Comparison of ENCODE assay signal across 9 mouse cellular contexts in the genomic region with DNA sequence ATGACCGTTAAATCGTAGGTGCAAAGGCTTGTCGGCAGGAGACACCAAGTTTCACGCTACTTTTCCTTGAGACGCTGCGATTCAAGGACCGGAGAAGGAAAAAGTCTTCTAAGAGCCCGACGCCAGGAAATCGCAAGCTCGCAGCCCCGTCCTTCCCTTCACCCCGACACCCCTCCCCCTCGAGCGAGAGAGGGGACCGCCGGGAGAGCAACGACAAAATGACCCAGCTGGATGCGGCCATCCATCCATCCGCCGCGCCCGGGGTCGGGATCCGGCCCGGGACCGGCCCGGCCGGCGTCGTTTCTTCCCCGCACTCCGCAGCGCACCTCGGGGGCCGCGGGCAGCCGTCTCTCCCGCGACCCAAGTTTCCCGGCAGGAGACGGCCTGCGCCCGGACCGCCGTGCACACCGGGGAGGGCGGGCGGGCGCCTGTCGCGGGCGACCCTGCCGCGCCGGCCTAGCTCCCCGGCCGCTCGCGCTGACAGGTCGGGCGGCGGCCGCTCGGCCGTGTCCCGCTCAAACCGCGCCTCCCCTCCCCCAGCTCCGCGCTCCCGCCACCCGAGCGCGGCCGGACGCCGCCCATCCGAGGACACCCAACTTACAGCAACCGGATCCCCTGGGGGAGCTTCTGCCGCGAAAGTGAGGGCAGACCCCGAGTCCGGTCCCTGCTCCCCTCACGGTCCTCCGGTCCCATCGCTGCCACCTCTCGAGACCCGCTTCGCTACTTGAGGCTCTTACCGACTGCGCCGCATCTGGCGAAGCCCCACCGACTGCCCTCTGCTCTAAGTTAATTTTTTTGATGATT. TPM values are rescaled to one million over a fixed set of nuclear protein-coding genes. Genes with fewer than 3 reads are reported as not detected.
DNase-seq lines count a peak whose midpoint lies in the region; ATAC-seq lines count a peak whose summit lies in the region.
"Had no signal": no experiment of that assay in that cellular context is flagged by ENCODE, and none has a peak within 500 bp of the region (broad histone marks: within the 10 kb centered on the region; RNA-seq: fewer than 3 reads in every experiment).

No protein-coding gene starts in this region.

- H3K27ac ChIP-seq in forebrain, embryonic 14.5 days (ENCODE audit: low read depth, low read length) = peak overlapping the region; percentile 92
- H3K27ac ChIP-seq in hindbrain, embryonic 11.5 days (ENCODE audit: low read depth, low read length) = peak overlapping the region; percentile 95

- H3K4me1 ChIP-seq in forebrain, embryonic 14.5 days (ENCODE audit: control insufficient read depth, insufficient read depth, low read length) = no peaks in the 10 kb centered on the region; the same call in 1 of the 2 replicates
- H3K4me1 ChIP-seq in hindbrain, embryonic 11.5 days (replicated peaks; ENCODE audit: control insufficient read depth, insufficient read depth, low read length) = no peaks in the 10 kb centered on the region

- peak; percentile 64 for DNase-seq in Muller cell, postnatal 12 days (ENCODE audit: inconsistent ontology term)
- peak; percentile 31 for DNase-seq in c-Kit-positive CD71-positive TER-119-positive erythroid progenitor cells, embryonic 14.5 days (ENCODE audit: low spot score)
- peak; percentile 64 for DNase-seq in forebrain, embryonic 14.5 days (ENCODE audit: low spot score)
- peak; percentile 77 for DNase-seq in hindbrain, embryonic 11.5 days (ENCODE audit: low spot score)
- peak; percentile 53 for DNase-seq in left cerebral cortex, postnatal 4 days
- DNase-seq in right cerebral cortex, postnatal 4 days = peak; percentile 49
- DNase-seq in adipocyte (ENCODE audit: low spot score) = no peak

- H3K4me3 ChIP-seq in forebrain, embryonic 14.5 days (ENCODE audit: low read depth, low read length) = peak overlapping the region; percentile 90
- H3K4me3 ChIP-seq in hindbrain, embryonic 11.5 days (ENCODE audit: low read depth, low read length) = peak overlapping the region; percentile 82

- intact Hi-C loops in left cerebral cortex, postnatal 4 days (cut with DNase I) = loop anchor here (5.0 kb wide), 2 partner anchors 34 to 809 kb away; partner anchors contain the start of gene Gucy1b2

- H3K27me3 ChIP-seq in forebrain, embryonic 14.5 days (replicated peaks; ENCODE audit: control insufficient read depth, insufficient read depth, low read length) = no peaks in the 10 kb centered on the region
- no peaks in the 10 kb centered on the region for H3K27me3 ChIP-seq in hindbrain, embryonic 11.5 days (ENCODE audit: control insufficient read depth, insufficient read depth, low read length)

- peak; percentile 60 for ATAC-seq in forebrain, embryonic 14.5 days
- ATAC-seq in hindbrain, embryonic 11.5 days (ENCODE audit: low FRiP score) = peak; percentile 78
- peak; percentile 24 for ATAC-seq in megakaryocyte-erythroid progenitor cell, adult 5-6 weeks (replicated peaks; ENCODE audit: low FRiP score, low TSS enrichment, poor library complexity, severe bottlenecking)

- H3K9me3 ChIP-seq in forebrain, embryonic 14.5 days (replicated peaks; ENCODE audit: control insufficient read depth, low read length) = no peaks in the 10 kb centered on the region
- no peaks in the 10 kb centered on the region for H3K9me3 ChIP-seq in hindbrain, embryonic 11.5 days (ENCODE audit: control insufficient read depth, low read length)

- under 1% methylated on average over 86 of the region's 95 CpGs for WGBS in forebrain, embryonic 14.5 days
- WGBS in hindbrain, embryonic 11.5 days = under 1% methylated on average over 76 of the region's 95 CpGs

- H3K36me3 ChIP-seq in forebrain, embryonic 14.5 days (ENCODE audit: control insufficient read depth, insufficient read depth, low read length) = no peaks in the 10 kb centered on the region
- H3K36me3 ChIP-seq in hindbrain, embryonic 11.5 days (ENCODE audit: control insufficient read depth, insufficient read depth, low read length) = no peaks in the 10 kb centered on the region

- H3K9ac ChIP-seq in forebrain, embryonic 14.5 days (ENCODE audit: low read length) = peak overlapping the region; percentile 95
- peak overlapping the region; percentile 93 for H3K9ac ChIP-seq in hindbrain, embryonic 11.5 days (ENCODE audit: low read depth, low read length)

- peak overlapping the region; percentile 74 for H3K4me2 ChIP-seq in forebrain, embryonic 14.5 days (ENCODE audit: low read length)
- H3K4me2 ChIP-seq in hindbrain, embryonic 11.5 days (replicated peaks; ENCODE audit: low read depth, low read length) = peak overlapping the region; percentile 69

RNA-seq across cellular contexts. Expression of gene Kcnrg, which starts 40.8 kb away (rescaled TPM):
- 2.8 and 3.7 TPM in 2 replicates for polyA plus RNA-seq in forebrain, embryonic 14.5 days (2014; fragmentation: Nextera tagmentation; extraction: Ambion mirVana)
- 1.2 and 1.7 TPM in 2 replicates for polyA plus RNA-seq in hindbrain, embryonic 11.5 days (2014; fragmentation: Nextera tagmentation; extraction: Ambion mirVana)
- total RNA-seq in left cerebral cortex, postnatal 4 days (2021) = 1 to 10 TPM; 3.3 to 3.8 TPM
- total RNA-seq in megakaryocyte-erythroid progenitor cell, adult 5-6 weeks (2014; fragmentation: Nextera tagmentation) = 0.82 TPM in 1 of 2 replicates, not detected in the other
- total RNA-seq in megakaryocyte-erythroid progenitor cell, adult 5-6 weeks (2017) = 0.65 TPM in 1 of 2 replicates, not detected in the other
- polyA plus RNA-seq: large intestine, adult 2 months had no signal

RNA-seq across cellular contexts. Expression of gene Trim13, which starts 50.0 kb away (rescaled TPM):
- 70.7 and 71.6 TPM in 2 replicates for polyA plus RNA-seq in forebrain, embryonic 14.5 days (2014; fragmentation: Nextera tagmentation; extraction: Ambion mirVana)
- 35.4 and 40.2 TPM in 2 replicates for polyA plus RNA-seq in hindbrain, embryonic 11.5 days (2014; fragmentation: Nextera tagmentation; extraction: Ambion mirVana)
- total RNA-seq in left cerebral cortex, postnatal 4 days (2021) = 10 to 100 TPM; 26.2 to 26.4 TPM
- 7.2 and 14.8 TPM in 2 replicates for total RNA-seq in megakaryocyte-erythroid progenitor cell, adult 5-6 weeks (2014; fragmentation: Nextera tagmentation)
- total RNA-seq in megakaryocyte-erythroid progenitor cell, adult 5-6 weeks (2017) = 21.1 and 28.5 TPM in 2 replicates

Comparison
In these comparisons a context has a peak if more than half of its experiments do, and no peak if none do; other contexts are left out.
1. ATAC-seq: peak in every context shown above with its lines; median percentile 78 in hindbrain, embryonic 11.5 days; 60 in forebrain, embryonic 14.5 days; 24 in megakaryocyte-erythroid progenitor cell, adult 5-6 weeks.